Mouse (Mus musculus): ENCODE data around the gene Errfi1. TPM values are rescaled to one million over a fixed set of nuclear protein-coding genes. Genes with fewer than 3 reads are reported as not detected.
A peak's percentile ranks its signal among the peaks of the same experiment; 100 is the strongest.

The Errfi1 gene
- total and polyA plus RNA-seq, 2 experiments from 2014 or later: 7.4 to 33.7 TPM

- peak overlapping the region; percentile 65 for H3K27ac ChIP-seq (ENCODE audit: low read depth)
- no peaks in the 10 kb centered on the region for H3K9me3 ChIP-seq (replicated peaks; ENCODE audit: control insufficient read depth, low read length)
- no peak overlapping the region for H3K9ac ChIP-seq (replicated peaks; ENCODE audit: low read depth, low read length)
- H3K4me3 ChIP-seq (ENCODE audit: low read depth, low read length): no peak overlapping the region
- H3K4me2 ChIP-seq (ENCODE audit: low read depth, low read length): no peak overlapping the region
- H3K27me3 ChIP-seq (ENCODE audit: control insufficient read depth, insufficient read depth, low read length): no peaks in the 10 kb centered on the region
- TF ChIP-seq EP300 (IDR thresholded peaks at IDR 0.05; ENCODE audit: low read depth) (no peak), CTCF (IDR thresholded peaks at IDR 0.05; ENCODE audit: low read depth) (0 out of 2 replicates have a peak, but pooled peaks have one; percentile 1)
- 46% methylated on average over 8 of the region's 8 CpGs for WGBS
- ATAC-seq (ENCODE audit: insufficient read depth, low read depth) (no peak), DNase-seq (ENCODE audit: low spot score) (no peak)
- H3K36me3 ChIP-seq (replicated peaks; ENCODE audit: control insufficient read depth, insufficient read depth, low read length): no peaks in the 10 kb centered on the region
- H3K4me1 ChIP-seq (ENCODE audit: control insufficient read depth, insufficient read depth): peaks cover 7% of the 10 kb centered on the region
These were observed 63.8 kb downstream of the Errfi1 start for GRCm38 (mm10) chr4:150917336-150918027.

Other genes starting within 250 kb of the Errfi1 start
- not detected in 2 replicates for gene Slc45a1, start 201.7 kb upstream of the Errfi1 start, total RNA-seq (2014; rRNA removed; ENCODE audit: low replicate concordance)
- gene Slc45a1, start 201.7 kb upstream of the Errfi1 start, polyA plus RNA-seq (2015; fragmentation: Nextera tagmentation; extraction: Ambion mirVana): not detected in 2 replicates
- 120 and 152 TPM in 2 replicates for gene Park7, start 60.5 kb downstream of the Errfi1 start, total RNA-seq (2014; rRNA removed; ENCODE audit: low replicate concordance)
- gene Park7, start 60.5 kb downstream of the Errfi1 start, polyA plus RNA-seq (2015; fragmentation: Nextera tagmentation; extraction: Ambion mirVana): 322 and 333 TPM in 2 replicates
- 2.0 and 3.5 TPM in 2 replicates for gene Tnfrsf9, start 60.6 kb downstream of the Errfi1 start, total RNA-seq (2014; rRNA removed; ENCODE audit: low replicate concordance)
- 0.36 and 0.53 TPM in 2 replicates for gene Tnfrsf9, start 60.6 kb downstream of the Errfi1 start, polyA plus RNA-seq (2015; fragmentation: Nextera tagmentation; extraction: Ambion mirVana)
- gene Uts2, start 143.2 kb downstream of the Errfi1 start, total RNA-seq (2014; rRNA removed; ENCODE audit: low replicate concordance): not detected in 2 replicates
- not detected in 2 replicates for gene Uts2, start 143.2 kb downstream of the Errfi1 start, polyA plus RNA-seq (2015; fragmentation: Nextera tagmentation; extraction: Ambion mirVana)
- 14.4 and 28.7 TPM in 2 replicates for gene Per3, start 190.7 kb downstream of the Errfi1 start, total RNA-seq (2014; rRNA removed; ENCODE audit: low replicate concordance)
- gene Per3, start 190.7 kb downstream of the Errfi1 start, polyA plus RNA-seq (2015; fragmentation: Nextera tagmentation; extraction: Ambion mirVana): 13.4 and 17.3 TPM in 2 replicates
- 63.6 and 75.8 TPM in 2 replicates for gene Vamp3, start 204.0 kb downstream of the Errfi1 start, total RNA-seq (2014; rRNA removed; ENCODE audit: low replicate concordance)
- 82.3 and 83.2 TPM in 2 replicates for gene Vamp3, start 204.0 kb downstream of the Errfi1 start, polyA plus RNA-seq (2015; fragmentation: Nextera tagmentation; extraction: Ambion mirVana)
- not detected in 2 replicates for gene Gm13090, start 235.7 kb downstream of the Errfi1 start, total RNA-seq (2014; rRNA removed; ENCODE audit: low replicate concordance)
- gene Gm13090, start 235.7 kb downstream of the Errfi1 start, polyA plus RNA-seq (2015; fragmentation: Nextera tagmentation; extraction: Ambion mirVana): 0.26 TPM in 1 of 2 replicates, not detected in the other